Mouse (Mus musculus): ENCODE data around the gene H2-Q10.
A peak's percentile ranks its signal among the peaks of the same experiment; 100 is the strongest.
"Not testable (repeated sequence)": the region's sequence is repeated elsewhere in the genome, so short reads cannot be mapped to it uniquely, and the experiment has no call there.

Gene H2-Q10

GRCm38 (mm10) chr17:35469842-35470751 is at the start of gene H2-Q10:
H2-Q10 (plus strand) TSS chr17:35470089.
- no peak for DNase-seq (ENCODE audit: low spot score in 2 of 2)

GRCm38 (mm10) chr17:35420206-35420810 is 49.6 kb upstream of the H2-Q10 start:
- not testable (repeated sequence) for DNase-seq (ENCODE audit: low spot score in 2 of 2)

- DNase-seq (ENCODE audit: low spot score in 2 of 2) = not testable (repeated sequence)
Observed at GRCm38 (mm10) chr17:35421331-35421730, 48.6 kb upstream of the H2-Q10 start.

- DNase-seq (ENCODE audit: low spot score in 2 of 2) = not testable (repeated sequence)
Observed at GRCm38 (mm10) chr17:35422360-35422759, 47.5 kb upstream of the H2-Q10 start.

GRCm38 (mm10) chr17:35423131-35423810 is 46.6 kb upstream of the H2-Q10 start:
- DNase-seq (ENCODE audit: low spot score in 2 of 2) = not testable (repeated sequence)

GRCm38 (mm10) chr17:35424106-35424505 is 45.8 kb upstream of the H2-Q10 start:
- DNase-seq (ENCODE audit: low spot score in 2 of 2) = not testable (repeated sequence)

- not testable (repeated sequence) for DNase-seq (ENCODE audit: low spot score in 2 of 2)
Observed at GRCm38 (mm10) chr17:35424624-35425416, 45.1 kb upstream of the H2-Q10 start, which contains the start of gene H2-Q6. H2-Q6 (plus strand) TSS chr17:35424850.

GRCm38 (mm10) chr17:35425474-35425873 is 44.4 kb upstream of the H2-Q10 start:
- not testable (repeated sequence) for DNase-seq (ENCODE audit: low spot score in 2 of 2)

GRCm38 (mm10) chr17:35428883-35429282 is 41.0 kb upstream of the H2-Q10 start:
- DNase-seq (ENCODE audit: low spot score in 2 of 2) = not testable (repeated sequence)

GRCm38 (mm10) chr17:35430671-35431070 is 39.2 kb upstream of the H2-Q10 start:
- not testable (repeated sequence) for DNase-seq (ENCODE audit: low spot score in 2 of 2)

GRCm38 (mm10) chr17:35432167-35432566 is 37.7 kb upstream of the H2-Q10 start:
- DNase-seq (ENCODE audit: low spot score in 2 of 2) = not testable (repeated sequence)

GRCm38 (mm10) chr17:35434836-35435235 is 35.1 kb upstream of the H2-Q10 start:
- not testable (repeated sequence) for DNase-seq (ENCODE audit: low spot score in 2 of 2)

- DNase-seq (ENCODE audit: low spot score in 2 of 2) = not testable (repeated sequence)
Observed at GRCm38 (mm10) chr17:35435577-35435976, 34.3 kb upstream of the H2-Q10 start.

- DNase-seq (ENCODE audit: low spot score in 2 of 2) = not testable (repeated sequence)
Observed at GRCm38 (mm10) chr17:35437386-35437936, 32.4 kb upstream of the H2-Q10 start.

- not testable (repeated sequence) for DNase-seq (ENCODE audit: low spot score in 2 of 2)
Observed at GRCm38 (mm10) chr17:35438395-35438794, 31.5 kb upstream of the H2-Q10 start.

- peak in 1 of 2 experiments; percentile 32 for DNase-seq (ENCODE audit: low spot score in 2 of 2)
Observed at GRCm38 (mm10) chr17:35438885-35439284, 31.0 kb upstream of the H2-Q10 start, which contains the start of gene H2-Q7. H2-Q7 (plus strand) TSS chr17:35439155.

GRCm38 (mm10) chr17:35439295-35439747 is 30.6 kb upstream of the H2-Q10 start:
- not testable (repeated sequence) for DNase-seq (ENCODE audit: low spot score in 2 of 2)

- DNase-seq (ENCODE audit: low spot score in 2 of 2) = not testable (repeated sequence)
Observed at GRCm38 (mm10) chr17:35439925-35440645, 29.8 kb upstream of the H2-Q10 start.

GRCm38 (mm10) chr17:35442376-35442775 is 27.5 kb upstream of the H2-Q10 start:
- not testable (repeated sequence) for DNase-seq (ENCODE audit: low spot score in 2 of 2)

- not testable (repeated sequence) for DNase-seq (ENCODE audit: low spot score in 2 of 2)
Observed at GRCm38 (mm10) chr17:35444510-35444909, 25.4 kb upstream of the H2-Q10 start.

All from right cerebral cortex, postnatal 36 days (tissue).